Mouse (Mus musculus) urinary bladder, adult 2 months (tissue): ENCODE results near the gene Duxf3. TPM values are rescaled to one million over a fixed set of nuclear protein-coding genes. Genes with fewer than 3 reads are reported as not detected.
"Not testable (repeated sequence)": the region's sequence is repeated elsewhere in the genome, so short reads cannot be mapped to it uniquely, and the experiment has no call there.

Experiments used
- DNase-seq: peaks from one replicate; pipeline ENCODE4 v3.0.0; 2022; ENCODE audit warnings: low spot score
- polyA plus RNA-seq: library from polyadenylated mRNA; depleted of rRNA; stranded (reverse); fragments of >200 nt; gene quantifications from 2 replicates; pipeline ENCODE4 v1.2.3, GENCODE M21; 2012; rRNA removed

Gene Duxf3
- polyA plus RNA-seq, 1 experiment, result not detected

DNA sequence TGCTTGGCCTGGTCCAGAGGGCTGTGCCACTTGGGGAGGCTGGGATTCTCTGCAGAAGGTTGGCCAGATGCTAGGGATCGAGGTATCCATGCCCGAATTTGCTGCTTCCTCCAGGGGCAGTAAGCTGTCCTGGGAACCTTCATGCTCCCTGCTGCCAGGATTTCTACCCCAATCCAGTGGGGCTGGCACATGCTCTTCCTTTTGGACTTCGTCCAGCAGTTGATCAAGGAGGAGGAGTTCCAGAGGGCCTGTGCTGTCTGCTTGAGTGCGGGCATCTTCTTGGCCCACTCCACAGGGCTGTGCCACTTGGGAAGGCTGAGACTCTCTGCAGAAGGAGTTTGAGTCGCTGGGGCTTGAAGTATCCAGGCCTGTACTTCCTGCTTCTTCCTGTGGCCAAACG lies 9.3 kb downstream of the Duxf3 start:
- not testable (repeated sequence) for DNase-seq

DNA sequence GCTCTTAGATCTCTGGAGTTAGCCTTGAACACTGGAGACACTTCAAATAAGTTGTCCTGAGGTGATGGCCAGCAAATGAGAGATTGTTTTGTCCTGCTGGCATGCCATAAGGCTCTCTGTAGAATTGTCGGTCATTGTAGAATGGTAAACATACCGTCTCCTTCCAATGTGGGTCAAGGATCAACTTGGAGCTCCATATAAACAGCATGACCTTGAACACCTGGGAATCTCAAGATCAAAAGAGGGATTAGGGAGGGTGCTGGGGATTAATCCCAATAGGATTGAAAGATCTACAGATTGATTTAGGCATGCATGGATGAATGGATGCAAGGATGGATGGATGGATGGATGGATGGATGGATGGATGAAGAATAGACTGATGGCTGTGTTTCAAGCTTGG lies 10.9 kb downstream of the Duxf3 start:
- not testable (repeated sequence) for DNase-seq

DNA sequence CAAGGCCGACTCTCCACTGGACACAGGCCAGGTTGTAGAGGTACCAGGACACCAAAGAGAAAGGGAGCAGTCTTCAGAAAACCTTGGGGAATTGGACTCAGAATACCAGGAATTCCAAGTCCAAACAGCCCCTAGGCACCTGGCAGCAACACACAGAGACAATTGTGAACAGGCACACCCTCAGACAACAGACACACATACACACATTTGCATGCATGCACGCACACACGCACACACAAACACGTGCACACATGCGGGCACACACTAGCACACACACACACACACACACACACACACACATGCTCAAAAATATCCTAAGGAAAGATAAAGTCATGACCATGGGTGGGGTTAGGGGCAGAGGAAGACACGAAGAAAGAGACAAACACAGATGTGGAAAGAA lies 11.7 kb downstream of the Duxf3 start:
- no peak for DNase-seq

GRCm38 (mm10) chr10:58217366-58217765 lies 15.1 kb downstream of the Duxf3 start:
- no peak for DNase-seq

DNA sequence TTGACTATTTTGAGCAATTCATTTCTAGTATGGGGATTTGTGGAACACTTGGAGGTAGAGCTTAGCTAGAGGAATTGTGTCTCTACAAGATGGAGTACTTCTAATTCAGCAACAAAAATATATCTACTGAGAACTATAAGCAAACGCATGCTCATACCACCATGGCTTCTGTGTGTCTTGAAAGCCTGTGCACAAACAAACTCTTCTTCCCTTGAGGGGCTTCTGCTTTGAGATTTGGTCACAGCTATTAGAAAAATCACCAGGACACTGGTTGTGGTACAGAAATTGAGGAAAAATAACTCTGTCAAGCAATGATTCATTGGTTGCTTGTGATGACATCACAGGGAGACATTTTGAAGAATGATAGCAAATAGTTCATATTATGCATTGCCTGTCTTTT lies 17.1 kb downstream of the Duxf3 start:
- DNase-seq, result no peak

GRCm38 (mm10) chr10:58214934-58215333 lies 17.5 kb downstream of the Duxf3 start:
- DNase-seq, result no peak

DNA sequence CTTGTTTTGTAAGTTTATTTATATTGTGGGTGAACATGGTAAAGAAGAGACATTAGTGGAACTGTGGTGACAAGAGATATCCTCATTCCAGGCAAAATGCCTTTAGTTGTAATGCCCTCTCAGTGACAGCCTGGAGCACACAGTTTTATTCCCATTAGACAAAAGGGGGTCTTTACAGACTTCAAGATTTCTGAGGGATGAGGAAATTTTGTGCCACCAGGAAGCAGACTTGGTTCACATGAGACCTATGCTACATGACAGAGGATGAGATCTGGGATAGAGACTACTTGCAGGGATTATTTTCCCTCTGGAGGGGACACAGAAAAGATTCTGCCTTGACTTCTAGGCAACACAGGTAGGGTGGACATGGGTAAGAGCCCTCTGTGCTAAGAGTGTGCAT lies 18.0 kb downstream of the Duxf3 start:
- no peak for DNase-seq

- no peak for DNase-seq
Observed at GRCm38 (mm10) chr10:58212230-58212629, 20.2 kb downstream of the Duxf3 start.

- DNase-seq, result no peak
Observed at GRCm38 (mm10) chr10:58211213-58211612, 21.3 kb downstream of the Duxf3 start.

DNA sequence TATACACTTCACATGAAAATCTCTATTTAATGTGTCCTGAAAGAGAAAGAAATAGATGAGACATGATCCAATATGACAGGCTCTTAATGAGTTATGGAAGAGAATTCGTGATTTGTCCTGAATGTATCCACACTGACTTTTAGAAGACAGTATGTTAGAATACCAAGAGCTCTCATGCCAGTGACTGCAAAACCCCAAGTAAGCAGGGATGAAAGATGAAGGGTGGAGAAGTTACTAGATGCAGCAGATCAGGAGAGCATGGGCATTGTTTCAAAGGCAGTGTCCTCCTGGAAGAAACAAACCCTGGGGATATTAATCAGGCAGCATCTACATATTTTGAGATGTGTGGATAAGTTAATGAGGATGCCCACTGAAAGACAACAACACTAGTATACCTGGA lies 22.0 kb downstream of the Duxf3 start:
- DNase-seq, result no peak

DNA sequence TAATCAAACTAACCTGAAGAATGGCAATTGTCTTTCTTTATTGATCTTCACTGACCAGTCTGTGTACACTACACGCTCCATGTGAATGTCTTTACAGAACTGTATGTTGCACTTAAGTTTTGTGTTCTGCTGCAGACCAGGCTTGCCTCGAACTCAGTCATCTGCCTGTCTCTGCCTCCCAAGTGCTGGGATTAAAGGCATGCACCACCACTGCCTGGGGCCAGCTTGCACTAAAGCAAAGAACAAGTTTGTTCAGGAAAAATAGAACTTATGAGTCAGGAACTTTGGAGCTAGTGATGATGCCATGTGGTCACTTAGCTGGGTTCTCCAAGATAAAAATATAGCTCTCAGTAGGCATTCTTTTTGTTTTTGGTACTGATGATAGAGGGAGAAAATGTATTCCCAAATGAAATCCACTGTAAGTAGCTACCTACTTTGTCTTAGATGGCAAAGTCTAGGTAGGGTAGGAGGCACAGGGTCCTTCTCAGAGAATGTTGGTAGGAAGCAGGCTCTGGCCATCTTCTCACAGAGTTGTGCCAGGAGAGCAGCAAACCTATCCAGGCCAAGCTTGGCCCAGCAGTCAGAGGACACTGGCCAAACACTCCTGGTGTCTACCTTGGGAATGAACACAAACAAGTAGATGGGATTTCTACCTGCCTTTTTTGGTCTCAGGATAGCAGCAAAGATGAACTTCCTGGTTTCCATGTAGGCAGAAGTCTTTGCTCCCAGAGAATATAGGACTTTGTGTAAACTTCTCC lies 22.6 kb downstream of the Duxf3 start:
- no peak for DNase-seq

- no peak for DNase-seq
Observed at GRCm38 (mm10) chr10:58206639-58207404, 25.7 kb downstream of the Duxf3 start.

DNA sequence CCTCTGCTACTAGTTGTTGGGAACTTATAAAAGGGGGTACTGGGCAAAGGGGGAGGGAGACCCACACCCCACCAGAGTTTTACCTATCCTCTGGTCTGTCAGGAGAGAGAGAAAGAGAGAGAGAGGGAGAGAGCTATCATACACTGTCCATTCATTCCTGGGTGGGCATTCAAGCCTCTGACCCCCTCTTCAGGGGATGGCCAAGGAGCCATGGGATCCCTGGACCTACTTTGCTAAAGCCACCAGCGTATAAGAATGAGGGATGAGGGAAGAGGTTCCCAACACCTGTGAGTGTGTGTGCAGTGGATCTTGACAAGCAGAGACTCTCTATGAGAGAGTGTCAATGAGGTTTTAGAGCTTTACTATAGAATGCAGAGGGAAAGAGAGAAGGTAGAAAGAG lies 26.5 kb downstream of the Duxf3 start:
- DNase-seq, result no peak

Other genes starting within 250 kb of the Duxf3 start
- gene AW822073, start 7.7 kb downstream of the Duxf3 start, polyA plus RNA-seq, result not detected in 2 replicates
- not detected in 2 replicates for gene Gm4981, start 4.0 kb upstream of the Duxf3 start, polyA plus RNA-seq
- 29.4 and 32.4 TPM in 2 replicates for gene Gcc2, start 22.8 kb upstream of the Duxf3 start, polyA plus RNA-seq
- 52.0 and 56.9 TPM in 2 replicates for gene Lims1, start 90.8 kb upstream of the Duxf3 start, polyA plus RNA-seq
- gene Ranbp2, start 214.2 kb upstream of the Duxf3 start, polyA plus RNA-seq, result 13.6 and 17.8 TPM in 2 replicates